Mouse (Mus musculus) forebrain, embryonic 11.5 days (tissue): ENCODE measurements at regions not wholly inside any gene's neighbourhood (a gene's known extent, or its start where the extent isn't known, plus 50 kb on each side); places are given as distances from the start of the nearest gene placed in this dataset.

Source experiments
- ATAC-seq: fragments of 200-750 bp; cut with Nextera tagmentation; replicated peaks from 2 replicates; pipeline ENCODE4 v1.8.0; 2017; ENCODE audit warnings: moderate TSS enrichment; ENCODE audit not compliant: low FRiP score
- DNase-seq: peaks from one replicate; pipeline ENCODE4 v3.0.0-alpha.2; 2017; ENCODE audit warnings: low spot score
- H3K27ac ChIP-seq: fragments of 300-500 bp; sonication (generic); 2 replicates; pipeline ENCODE4 v1.5.1; 2014; ENCODE audit warnings: low read depth, low read length
- H3K27me3 ChIP-seq: fragments of 300-500 bp; sonication (generic); 2 replicates; pipeline ENCODE4 v1.6.1; 2014; ENCODE audit warnings: mild to moderate bottlenecking, low read length, mixed read lengths; ENCODE audit not compliant: control insufficient read depth, insufficient read depth
- H3K36me3 ChIP-seq: fragments of 300-500 bp; sonication (generic); 2 replicates; pipeline ENCODE4 v1.6.1; 2014; ENCODE audit warnings: mild to moderate bottlenecking, low read length, moderate library complexity, mixed read lengths; ENCODE audit not compliant: control insufficient read depth, insufficient read depth
- H3K4me1 ChIP-seq: fragments of 300-500 bp; sonication (generic); replicated peaks from 2 replicates; pipeline ENCODE4 v1.6.1; 2014; ENCODE audit warnings: low read length, mixed read lengths; ENCODE audit not compliant: control insufficient read depth, insufficient read depth
- H3K4me2 ChIP-seq: fragments of 300-500 bp; sonication (generic); 2 replicates; pipeline ENCODE4 v1.6.1; 2014; ENCODE audit warnings: low read depth, mild to moderate bottlenecking, low read length, moderate library complexity, mixed read lengths; ENCODE audit not compliant: severe bottlenecking
- H3K4me3 ChIP-seq: fragments of 300-500 bp; sonication (generic); 2 replicates; pipeline ENCODE4 v1.5.1; 2014; ENCODE audit warnings: low read depth, low read length
- H3K9ac ChIP-seq: fragments of 300-500 bp; sonication (generic); 2 replicates; pipeline ENCODE4 v1.6.1; 2014; ENCODE audit warnings: low read length
- H3K9me3 ChIP-seq: fragments of 300-500 bp; sonication (generic); 2 replicates; pipeline ENCODE4 v1.6.1; 2016; ENCODE audit warnings: low read length, mixed read lengths; ENCODE audit not compliant: control insufficient read depth
- WGBS: fragments of 180-500 bp; shearing (Covaris S2); extraction: QIAGEN DNeasy Blood & Tissue Kit; methylation state at CpG from one replicate; pipeline ENCODE4 v1.1.7; 2014; 5-methylcytosine and 5-hydroxymethylcytosine counted together

- H3K9ac ChIP-seq: no peak overlapping the region
- WGBS: 11% methylated on average over 2 of the region's 2 CpGs
- no peak overlapping the region for H3K4me3 ChIP-seq
- no peaks in the 10 kb centered on the region for H3K4me1 ChIP-seq
- no peaks in the 10 kb centered on the region for H3K36me3 ChIP-seq
- ATAC-seq (0 out of 2 replicates have a peak, but pooled peaks have one; percentile 58), DNase-seq (no peak)
- no peak overlapping the region for H3K27ac ChIP-seq
- H3K27me3 ChIP-seq: no peaks in the 10 kb centered on the region
- no peak overlapping the region for H3K4me2 ChIP-seq
- no peaks in the 10 kb centered on the region; the same call in 1 of the 2 replicates for H3K9me3 ChIP-seq
These were observed 229.0 kb downstream of the Ankrd50 start for GRCm38 (mm10) chr3:38255674-38256073.

- Histone ChIP-seq H3K9ac (no peak overlapping the region), H3K36me3 (no peaks in the 10 kb centered on the region), H3K4me2 (no peak overlapping the region), H3K27ac (no peak overlapping the region), H3K9me3 (no peaks in the 10 kb centered on the region), H3K4me3 (no peak overlapping the region), H3K4me1 (no peaks in the 10 kb centered on the region), H3K27me3 (no peaks in the 10 kb centered on the region)
- 87% methylated on average over 2 of the region's 2 CpGs for WGBS
- ATAC-seq: no peak
- no peak for DNase-seq
These were observed 229.7 kb downstream of the Ankrd50 start for GRCm38 (mm10) chr3:38254896-38255295.

- H3K4me2 ChIP-seq: no peak overlapping the region
- ATAC-seq (no peak), DNase-seq (no peak)
- no peak overlapping the region for H3K4me3 ChIP-seq
- H3K4me1 ChIP-seq: no peaks in the 10 kb centered on the region
- H3K27ac ChIP-seq: no peak overlapping the region
- no peaks in the 10 kb centered on the region for H3K27me3 ChIP-seq
- WGBS: 86% methylated on average over 2 of the region's 2 CpGs
- H3K9me3 ChIP-seq: no peaks in the 10 kb centered on the region
- H3K36me3 ChIP-seq: no peaks in the 10 kb centered on the region
- no peak overlapping the region for H3K9ac ChIP-seq
These were observed 233.1 kb downstream of the Ankrd50 start for GRCm38 (mm10) chr3:38251592-38251991.

GRCm38 (mm10) chr3:38250552-38250951 lies 234.1 kb downstream of the Ankrd50 start:
- ATAC-seq (no peak), DNase-seq (no peak)
- Histone ChIP-seq H3K27me3 (no peaks in the 10 kb centered on the region), H3K4me3 (no peak overlapping the region), H3K4me2 (no peak overlapping the region), H3K9ac (no peak overlapping the region), H3K27ac (no peak overlapping the region), H3K9me3 (no peaks in the 10 kb centered on the region), H3K36me3 (no peaks in the 10 kb centered on the region), H3K4me1 (no peaks in the 10 kb centered on the region)
- 75% methylated on average over 5 of the region's 5 CpGs for WGBS

GRCm38 (mm10) chr3:38248941-38249340 lies 235.7 kb downstream of the Ankrd50 start:
- WGBS: 82% methylated on average over 1 of the region's 1 CpGs
- Histone ChIP-seq H3K4me3 (no peak overlapping the region), H3K9ac (no peak overlapping the region), H3K36me3 (no peaks in the 10 kb centered on the region), H3K27ac (no peak overlapping the region), H3K4me1 (no peaks in the 10 kb centered on the region), H3K27me3 (no peaks in the 10 kb centered on the region), H3K9me3 (no peaks in the 10 kb centered on the region), H3K4me2 (no peak overlapping the region)
- DNase-seq: no peak
- no peak for ATAC-seq

- Histone ChIP-seq H3K27ac (no peak overlapping the region), H3K4me3 (no peak overlapping the region), H3K9me3 (no peaks in the 10 kb centered on the region), H3K4me2 (no peak overlapping the region), H3K9ac (no peak overlapping the region), H3K36me3 (no peaks in the 10 kb centered on the region), H3K27me3 (no peaks in the 10 kb centered on the region), H3K4me1 (no peaks in the 10 kb centered on the region)
- no peak for ATAC-seq
- 87% methylated on average over 2 of the region's 2 CpGs for WGBS
- no peak for DNase-seq
These were observed 238.2 kb downstream of the Ankrd50 start for GRCm38 (mm10) chr3:38246439-38246838.

GRCm38 (mm10) chr3:38243209-38243608 lies 241.4 kb downstream of the Ankrd50 start:
- ATAC-seq: no peak
- WGBS: 85% methylated on average over 3 of the region's 3 CpGs

GRCm38 (mm10) chr3:38237616-38238015 lies 247.0 kb downstream of the Ankrd50 start:
- no peaks in the 10 kb centered on the region for H3K9me3 ChIP-seq
- ATAC-seq: no peak

More at GRCm38 (mm10) chr3:38243209-38243608, 241.4 kb downstream of the Ankrd50 start:
- Histone ChIP-seq H3K4me1 (no peaks in the 10 kb centered on the region), H3K27ac (no peak overlapping the region), H3K9ac (no peak overlapping the region), H3K27me3 (no peaks in the 10 kb centered on the region), H3K36me3 (no peaks in the 10 kb centered on the region), H3K4me3 (no peak overlapping the region), H3K9me3 (no peaks in the 10 kb centered on the region), H3K4me2 (no peak overlapping the region)
- DNase-seq: no peak

GRCm38 (mm10) chr3:38235736-38236083 lies 248.9 kb downstream of the Ankrd50 start:
- Histone ChIP-seq H3K4me3 (no peak overlapping the region), H3K9me3 (no peaks in the 10 kb centered on the region), H3K9ac (no peak overlapping the region), H3K4me2 (no peak overlapping the region), H3K27ac (no peak overlapping the region), H3K36me3 (no peaks in the 10 kb centered on the region), H3K27me3 (no peaks in the 10 kb centered on the region), H3K4me1 (peaks cover 12% of the 10 kb centered on the region)
- DNase-seq: no peak
- ATAC-seq: no peak
- WGBS: 89% methylated on average over 9 of the region's 9 CpGs

More at GRCm38 (mm10) chr3:38237616-38238015, 247.0 kb downstream of the Ankrd50 start:
- no peak overlapping the region for H3K4me2 ChIP-seq
- DNase-seq: no peak
- no peak overlapping the region for H3K27ac ChIP-seq
- H3K4me3 ChIP-seq: no peak overlapping the region
- no peaks in the 10 kb centered on the region for H3K27me3 ChIP-seq
- no peak overlapping the region for H3K9ac ChIP-seq
- H3K36me3 ChIP-seq: no peaks in the 10 kb centered on the region
- H3K4me1 ChIP-seq: peaks cover 5% of the 10 kb centered on the region; the same call in 1 of the 2 replicates
- 82% methylated on average over 2 of the region's 2 CpGs for WGBS
